Mouse (Mus musculus) cerebellum, adult (tissue): Measurements from ENCODE around the gene Wwox.
A peak's percentile ranks its signal among the peaks of the same experiment; 100 is the strongest.

Experiments
- ATAC-seq: cut with Nextera tagmentation; 2 replicates; pipeline ENCODE4 v1.9.2; 2017; ENCODE audit warnings: mild to moderate bottlenecking, moderate library complexity, mixed read lengths; ENCODE audit not compliant: insufficient number of reproducible peaks, low FRiP score, low TSS enrichment

Gene Wwox

DNA sequence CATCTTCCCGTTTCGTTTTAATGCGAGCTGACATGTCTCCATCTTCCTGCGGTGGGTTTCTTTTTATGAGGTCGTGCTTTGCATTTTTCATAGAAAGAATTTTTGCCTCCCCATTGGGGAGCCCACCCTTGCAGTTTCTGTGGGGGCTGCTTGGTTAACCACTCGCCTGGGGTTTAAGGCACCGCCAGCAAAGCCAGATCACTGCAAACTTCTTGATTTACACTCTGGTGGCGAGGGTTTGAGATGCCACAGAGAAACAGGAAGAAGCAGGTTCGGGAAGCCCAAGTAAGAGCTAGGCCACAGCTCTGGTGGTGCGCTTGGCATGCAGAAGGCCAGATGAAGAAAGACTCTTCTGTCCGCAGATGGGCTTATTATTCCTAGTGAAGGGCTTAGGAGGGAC, 789.4 kb downstream of the Wwox start:
- ATAC-seq = no peak

DNA sequence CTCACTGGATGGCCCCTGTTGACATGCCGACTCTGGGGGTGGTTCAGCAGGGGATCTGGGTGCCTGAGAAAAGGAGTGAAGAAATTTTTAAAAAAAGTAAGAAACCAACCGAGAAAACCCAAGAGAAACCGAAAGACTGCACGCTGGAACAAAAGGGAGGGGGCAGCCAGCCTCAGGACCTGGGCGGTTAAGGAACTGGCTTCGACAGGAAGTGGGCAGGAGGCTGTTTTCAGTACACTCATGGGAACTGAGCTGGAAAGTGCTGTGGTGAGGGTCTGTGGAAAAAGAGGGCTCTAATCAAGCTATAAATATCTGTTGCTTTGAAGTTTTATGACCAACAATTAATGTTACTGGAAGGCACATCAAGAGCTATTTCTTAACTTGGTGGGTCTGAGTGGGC, 794.6 kb downstream of the Wwox start:
- ATAC-seq = no peak

DNA sequence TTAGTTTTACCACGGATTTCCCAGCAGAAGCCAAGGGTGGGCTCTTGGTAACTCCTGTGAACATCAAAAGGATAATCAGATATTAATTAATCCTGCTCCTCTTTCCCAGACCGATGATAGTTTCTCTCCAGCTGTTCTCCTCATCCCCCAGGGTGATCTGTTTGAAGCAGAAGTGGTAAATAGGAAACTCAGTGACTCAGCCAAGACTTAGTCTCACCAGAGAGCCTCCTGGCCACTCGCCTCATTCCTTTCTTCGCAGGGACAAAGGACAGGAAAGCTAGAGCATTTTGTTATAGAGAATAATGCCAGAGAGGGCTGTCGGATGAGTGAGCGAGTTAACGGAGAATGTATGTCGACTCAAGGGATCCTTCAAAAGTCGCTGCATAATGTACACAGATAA, 798.1 kb downstream of the Wwox start:
- ATAC-seq = no peak

DNA sequence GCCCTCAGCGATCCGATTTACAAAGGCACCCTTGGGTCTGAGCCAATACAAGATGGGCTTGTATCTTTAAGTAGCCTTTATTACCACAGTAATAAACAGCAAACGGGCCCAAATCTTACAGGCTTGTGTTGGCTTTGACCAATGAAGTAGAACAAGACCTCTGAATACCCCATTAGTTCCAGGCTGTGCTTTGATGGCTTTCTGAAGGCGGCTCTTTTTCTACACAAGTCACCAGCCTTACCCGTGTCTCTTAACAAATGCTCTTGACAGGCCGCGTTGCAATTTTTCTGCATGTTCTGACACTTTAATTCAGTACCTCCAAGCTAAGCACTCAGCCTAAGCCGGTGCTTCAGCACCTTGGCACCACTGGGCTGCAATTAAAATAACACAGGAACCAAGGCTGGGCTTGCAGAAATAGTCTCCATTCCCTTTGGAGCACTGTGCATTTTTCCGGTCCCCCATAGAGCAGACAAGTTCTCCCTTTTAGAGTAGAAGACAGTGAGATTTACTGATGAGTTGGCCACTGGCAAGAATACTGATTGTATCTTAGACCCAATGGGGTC, 804.1 kb downstream of the Wwox start:
- ATAC-seq = no peak

DNA sequence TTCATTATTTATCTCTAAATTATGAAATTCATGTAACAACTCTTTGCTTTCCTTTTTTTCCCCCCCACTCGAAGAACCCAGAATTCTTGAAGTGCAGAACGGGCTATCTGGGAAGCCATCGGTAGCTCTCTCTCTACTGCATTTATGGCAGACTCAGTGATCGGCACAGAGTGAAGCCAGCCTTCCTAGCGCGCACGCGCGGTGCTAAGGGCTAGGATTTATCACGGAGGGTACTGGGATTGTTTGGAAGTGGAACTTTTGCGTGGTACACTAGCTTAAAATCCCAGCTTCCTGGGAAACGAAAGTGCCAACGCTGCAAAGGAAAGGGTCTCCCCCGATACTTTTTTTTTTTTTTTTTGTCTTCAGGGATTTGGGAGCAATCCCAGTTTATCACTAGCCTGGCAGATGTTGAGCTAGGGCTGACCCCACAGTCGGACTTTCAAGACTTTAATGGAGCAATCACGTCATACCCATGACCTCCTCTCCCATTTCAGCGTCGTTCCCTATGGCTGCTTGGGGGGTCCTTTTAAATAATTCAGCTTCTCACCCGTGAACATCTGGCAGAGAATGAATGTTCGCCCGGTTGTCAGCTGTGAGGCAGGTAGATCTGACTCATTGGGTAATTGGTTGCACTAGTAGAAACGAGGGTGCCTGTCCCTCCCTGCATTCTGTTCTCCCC, 810.4 kb downstream of the Wwox start:
- no peak for ATAC-seq

DNA sequence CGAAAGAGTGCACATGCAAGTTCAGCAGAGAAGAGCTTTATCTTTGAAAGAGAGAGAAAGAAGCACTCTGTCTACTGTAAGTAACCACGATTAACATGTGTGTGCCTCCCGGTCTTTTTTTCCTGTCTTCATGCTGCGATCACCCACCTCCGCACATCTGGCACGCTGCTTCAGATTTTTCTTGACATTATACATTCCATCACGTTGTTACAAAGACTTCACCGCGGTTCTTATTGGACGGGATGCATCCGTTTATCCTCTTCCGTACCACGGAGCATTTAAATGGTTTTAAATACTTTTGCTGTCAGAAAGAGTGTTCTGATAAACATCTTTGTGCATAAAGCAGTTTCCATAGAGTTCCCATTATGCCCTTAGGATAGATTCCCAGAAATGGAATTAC, 816.1 kb downstream of the Wwox start:
- ATAC-seq = no peak

DNA sequence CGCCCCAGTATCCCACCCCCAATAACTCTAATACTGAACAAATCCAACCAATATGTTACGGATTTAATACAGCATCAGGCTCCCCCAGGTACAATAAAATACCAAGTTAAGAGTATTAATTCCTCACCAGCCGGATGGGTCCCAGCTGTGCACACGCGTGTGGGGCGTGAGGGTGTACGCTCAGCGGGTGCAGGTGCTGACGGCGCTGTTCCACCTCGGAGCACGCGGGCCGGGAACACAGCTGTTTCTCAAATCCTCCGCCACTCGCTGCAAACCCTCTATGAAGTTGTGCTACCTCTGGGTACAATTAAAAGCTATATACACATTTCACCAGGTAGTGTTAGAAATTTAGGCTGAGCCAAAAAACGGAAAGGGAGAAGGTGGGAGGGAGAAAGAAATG, 818.0 kb downstream of the Wwox start:
- no peak for ATAC-seq

DNA sequence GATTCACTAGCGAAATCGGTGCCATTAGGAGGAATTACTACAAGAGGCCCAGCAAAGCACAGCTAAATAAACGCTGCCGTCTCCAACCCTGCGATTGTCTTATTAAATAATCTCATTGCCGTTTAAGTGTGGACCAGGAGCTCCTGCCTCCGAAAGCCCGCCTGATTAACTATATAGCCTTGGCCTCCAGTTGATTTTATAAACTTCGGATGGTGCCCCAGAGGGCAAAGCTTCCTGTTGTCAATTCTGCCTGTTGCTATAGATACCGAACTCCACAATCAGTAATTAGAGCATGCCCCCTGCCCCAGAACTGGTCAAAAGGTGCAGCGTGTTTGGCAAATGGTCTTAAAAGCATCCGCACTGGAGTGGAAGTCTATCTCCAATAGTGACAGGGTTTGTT, 820.4 kb downstream of the Wwox start:
- no peak for ATAC-seq

DNA sequence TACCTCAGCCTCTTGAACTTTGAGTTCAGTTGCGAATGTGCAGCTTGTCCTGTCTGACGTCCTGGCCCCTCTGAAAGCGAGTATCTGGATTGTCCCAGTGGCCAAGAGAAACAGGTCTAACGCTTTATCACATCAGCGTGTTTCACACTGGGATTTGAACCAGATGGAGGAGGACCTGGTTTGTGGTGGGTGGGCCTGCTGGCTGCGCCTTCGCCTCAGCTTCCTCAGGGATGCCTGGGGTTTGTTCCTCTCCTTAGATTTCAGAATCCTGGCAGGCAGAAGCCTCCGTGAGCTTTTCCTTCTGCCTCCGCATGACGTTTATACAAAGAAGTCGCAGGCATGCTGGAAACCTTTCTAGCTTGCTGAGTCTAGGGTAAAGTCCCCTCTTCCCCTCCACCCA, 827.7 kb downstream of the Wwox start:
- ATAC-seq = no peak

DNA sequence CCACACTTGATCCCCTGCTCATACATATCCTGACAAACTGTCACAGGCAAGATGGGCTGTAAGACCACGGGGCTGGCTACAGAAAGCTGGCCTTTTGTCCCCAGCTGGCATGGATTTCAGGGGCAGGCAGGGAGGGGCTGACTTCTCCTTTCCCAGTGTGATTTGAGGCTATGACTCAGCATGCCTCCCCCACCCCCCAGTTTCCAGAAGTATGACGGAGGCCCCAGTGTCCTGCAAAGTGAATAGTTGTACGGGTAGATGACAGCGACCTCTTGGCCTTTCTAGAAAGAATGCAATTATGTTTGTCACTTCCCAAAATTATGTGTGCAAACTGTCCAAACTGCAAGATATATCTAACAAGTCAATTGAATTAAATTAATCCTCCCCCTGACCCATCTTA, 830.1 kb downstream of the Wwox start:
- ATAC-seq = no peak

DNA sequence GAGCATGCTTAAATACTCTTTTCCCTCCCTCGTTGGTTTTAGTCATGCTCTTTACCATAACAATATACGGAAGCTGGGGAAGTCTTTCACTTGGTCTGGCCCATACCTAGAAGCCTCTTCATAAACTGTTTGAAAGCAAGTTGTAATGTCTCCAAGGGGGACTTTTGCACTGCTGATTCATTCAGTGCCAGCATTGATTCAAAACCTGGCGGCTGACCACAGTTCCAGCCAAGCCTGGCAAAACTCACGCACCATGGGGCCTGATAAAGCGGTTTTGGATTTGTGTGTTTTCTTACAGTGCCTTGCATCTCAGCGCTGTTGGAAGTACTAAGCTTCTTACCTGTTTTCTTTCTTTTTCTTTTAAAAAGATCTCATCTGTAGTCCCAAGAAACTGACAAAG, 834.5 kb downstream of the Wwox start:
- no peak for ATAC-seq

DNA sequence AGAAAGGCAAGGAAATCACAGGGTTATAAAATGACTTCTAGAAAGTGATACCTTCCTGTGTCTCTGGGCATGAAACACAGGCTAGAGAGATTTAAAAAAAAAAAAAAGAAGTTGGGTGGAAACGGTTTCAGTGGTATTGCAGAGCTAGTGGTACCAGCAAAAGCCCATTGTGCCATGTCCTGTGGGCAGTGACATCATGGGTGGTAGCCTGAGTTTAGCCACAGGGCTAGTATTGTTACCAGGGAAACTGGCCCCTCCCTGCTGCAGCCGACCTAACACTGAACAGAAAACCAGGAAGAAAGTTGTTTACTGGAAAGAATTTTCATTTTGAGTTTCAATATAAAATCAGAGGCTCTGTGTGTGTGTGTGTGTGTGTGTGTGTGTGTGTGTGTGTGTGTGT, 836.8 kb downstream of the Wwox start:
- ATAC-seq = no peak

DNA sequence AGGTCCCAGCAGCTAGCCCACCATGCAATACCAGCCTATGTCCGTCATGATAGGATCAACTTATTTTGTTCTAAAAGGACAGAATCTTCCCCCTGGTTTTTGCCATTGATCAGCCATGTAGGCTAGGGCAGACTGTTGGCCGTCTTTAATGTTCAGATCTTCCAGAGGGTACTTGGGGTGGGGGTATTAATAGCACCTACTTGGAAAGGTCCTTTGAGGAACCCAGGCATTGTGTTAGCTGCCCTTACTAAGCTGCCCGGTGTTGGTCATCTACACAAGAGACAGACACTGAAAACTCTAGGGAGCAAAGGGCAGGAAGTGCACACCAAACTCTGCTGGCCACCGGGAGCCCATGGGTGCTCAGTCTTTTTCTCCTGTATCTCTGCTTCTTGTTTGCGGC, 838.8 kb downstream of the Wwox start:
- no peak for ATAC-seq

DNA sequence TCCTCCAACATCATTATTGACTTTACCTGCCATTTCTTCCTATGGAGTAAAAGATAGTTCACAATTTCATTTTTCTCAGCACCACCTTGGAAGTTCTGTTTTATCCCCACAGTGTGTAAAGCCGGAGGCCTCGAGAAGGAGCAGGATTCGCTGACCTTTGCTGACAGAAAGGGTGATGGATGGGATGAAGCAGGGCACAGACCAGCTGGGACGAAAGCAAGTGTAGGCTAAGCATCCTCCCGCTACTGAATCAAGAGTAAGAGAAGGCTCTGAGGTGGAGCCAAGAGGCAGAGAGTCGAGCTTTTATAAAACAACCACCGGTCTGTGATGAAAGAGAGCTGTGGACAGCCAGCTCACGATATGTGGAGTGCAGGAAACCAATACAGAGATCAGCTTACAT, 850.8 kb downstream of the Wwox start:
- ATAC-seq = no peak

DNA sequence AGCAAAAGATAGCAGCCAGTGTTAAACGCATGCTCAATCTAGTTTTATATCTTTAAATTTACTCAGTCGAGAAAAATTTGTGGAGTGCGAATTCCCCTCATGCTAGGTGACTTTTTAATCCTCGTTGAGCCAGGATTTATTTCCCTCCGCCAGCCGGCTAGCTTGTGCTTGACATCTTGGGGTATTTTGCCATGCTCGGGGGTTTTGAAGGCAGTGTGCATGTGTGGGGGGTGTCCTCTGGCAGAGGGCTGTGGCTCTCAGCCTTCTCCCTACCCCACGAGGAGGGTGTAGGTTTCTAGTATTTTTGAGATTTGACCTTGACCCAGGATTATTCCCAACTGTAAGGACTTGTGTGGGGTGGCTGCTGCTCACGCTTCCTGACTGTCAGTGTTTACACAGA, 857.3 kb downstream of the Wwox start:
- no peak for ATAC-seq

DNA sequence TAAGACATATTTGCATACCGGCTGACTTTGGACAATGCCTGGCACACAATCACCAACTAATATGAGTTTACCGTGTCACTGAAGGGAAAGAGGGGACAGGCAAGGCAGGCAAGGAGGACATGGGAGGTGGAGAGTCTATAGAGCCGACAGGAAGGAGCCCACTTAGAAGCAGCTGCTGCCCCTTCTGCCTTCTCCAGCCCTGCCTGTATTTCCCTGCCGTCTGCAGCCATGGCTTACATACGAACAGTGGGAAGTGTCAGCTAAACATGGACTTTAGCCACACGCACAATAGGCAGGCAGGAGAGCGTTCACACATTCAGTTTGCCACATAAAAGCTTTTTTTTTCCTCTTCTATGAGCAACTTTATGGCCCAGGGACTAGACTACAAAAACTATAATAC, 863.0 kb downstream of the Wwox start:
- no peak for ATAC-seq

DNA sequence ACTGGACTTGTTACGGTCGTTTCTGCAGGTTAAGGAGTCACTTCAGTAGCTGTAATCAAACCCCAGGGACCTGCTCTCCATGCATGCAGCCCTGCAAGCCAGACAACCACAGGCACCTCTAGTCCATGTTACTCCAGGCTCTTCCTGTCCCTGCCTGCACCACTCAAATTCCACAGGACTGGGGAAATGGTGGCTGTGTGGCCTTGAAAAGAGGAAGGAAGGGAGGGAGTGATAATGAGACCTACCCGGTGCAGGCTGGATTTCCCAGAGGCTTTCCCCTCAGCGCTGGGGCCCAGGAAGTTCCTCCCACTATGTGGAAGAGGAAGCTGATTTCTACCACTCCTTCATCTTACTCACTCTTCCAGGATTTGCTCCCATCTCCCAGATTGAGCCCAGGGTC, 868.0 kb downstream of the Wwox start:
- no peak for ATAC-seq

DNA sequence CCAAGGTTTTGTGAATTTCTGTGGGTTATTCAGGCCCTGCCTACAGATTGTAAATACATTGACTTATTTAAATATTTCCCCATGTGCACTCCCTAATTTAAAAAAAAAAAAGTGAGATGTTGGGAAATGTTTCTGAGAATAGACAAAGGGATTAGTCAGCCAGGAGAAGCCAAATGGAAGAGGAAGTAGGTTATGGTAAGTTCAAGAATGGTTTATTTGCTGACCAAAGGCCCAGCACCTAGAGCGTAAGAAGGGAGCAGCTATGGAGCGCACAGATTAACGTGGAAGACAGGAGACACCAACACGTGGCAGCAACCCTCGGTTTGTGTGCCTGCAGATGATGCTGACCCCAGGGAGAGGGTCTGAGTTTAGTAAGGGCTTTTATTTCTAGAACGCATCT, 871.5 kb downstream of the Wwox start:
- no peak for ATAC-seq

DNA sequence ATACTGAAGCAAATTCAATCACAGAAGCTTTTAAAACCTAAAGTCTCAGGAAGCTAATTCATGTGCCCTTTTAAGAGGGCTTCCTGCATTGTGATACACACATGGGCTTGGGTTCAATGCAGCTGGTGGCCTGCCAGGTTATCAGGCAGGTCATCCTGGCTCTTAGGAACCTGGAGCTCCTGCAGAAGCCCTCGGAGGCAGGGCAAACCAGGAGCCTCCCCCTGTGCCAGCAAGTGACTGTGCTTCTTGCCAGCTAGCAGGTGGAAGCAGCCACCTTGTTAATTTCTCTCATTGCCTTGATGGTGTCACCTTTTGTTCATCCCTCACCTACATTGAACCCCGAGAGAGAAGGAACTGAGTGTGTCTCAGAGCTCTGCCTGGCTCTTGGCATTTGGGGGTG, 872.9 kb downstream of the Wwox start:
- ATAC-seq = 0 out of 2 replicates have a peak, but pooled peaks have one; percentile 31

DNA sequence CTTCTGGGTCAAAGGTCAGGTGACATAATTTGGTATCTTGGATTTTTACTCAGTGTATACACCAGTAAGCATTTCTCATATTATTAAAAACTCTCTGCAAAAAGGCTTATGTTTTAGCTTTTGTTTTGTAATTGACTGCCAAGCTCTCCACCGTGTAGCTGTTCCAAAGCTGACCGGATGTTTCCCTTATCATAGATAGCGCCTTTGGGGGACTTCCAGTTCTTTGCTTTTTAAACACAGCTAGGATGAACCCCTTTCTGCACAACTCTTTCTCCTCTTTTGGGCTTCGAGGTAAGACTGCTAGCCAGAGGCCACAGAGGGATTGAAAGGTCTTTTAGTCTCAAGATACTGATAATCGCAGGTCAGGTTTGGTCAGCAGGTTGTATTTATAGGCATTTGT, 883.0 kb downstream of the Wwox start:
- no peak for ATAC-seq

DNA sequence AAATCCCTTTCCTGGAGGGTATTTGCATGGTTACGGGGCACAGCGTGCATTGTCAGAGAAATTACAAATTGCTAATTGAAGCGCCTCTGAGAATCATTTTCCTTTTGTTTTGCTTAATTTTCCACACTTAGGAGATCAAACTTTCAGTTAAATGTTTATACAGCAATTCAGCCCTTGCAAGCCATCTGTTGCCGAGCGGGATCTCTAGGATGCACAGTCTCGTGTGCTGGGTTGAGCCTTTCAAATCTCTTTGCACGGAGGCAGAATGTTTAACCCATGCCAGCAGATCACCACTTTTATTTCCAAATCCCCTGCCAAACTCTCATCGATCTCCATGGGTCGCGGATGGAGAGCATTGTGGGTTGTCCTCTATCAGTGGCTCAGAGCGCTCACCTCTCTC, 891.2 kb downstream of the Wwox start:
- ATAC-seq = no peak

DNA sequence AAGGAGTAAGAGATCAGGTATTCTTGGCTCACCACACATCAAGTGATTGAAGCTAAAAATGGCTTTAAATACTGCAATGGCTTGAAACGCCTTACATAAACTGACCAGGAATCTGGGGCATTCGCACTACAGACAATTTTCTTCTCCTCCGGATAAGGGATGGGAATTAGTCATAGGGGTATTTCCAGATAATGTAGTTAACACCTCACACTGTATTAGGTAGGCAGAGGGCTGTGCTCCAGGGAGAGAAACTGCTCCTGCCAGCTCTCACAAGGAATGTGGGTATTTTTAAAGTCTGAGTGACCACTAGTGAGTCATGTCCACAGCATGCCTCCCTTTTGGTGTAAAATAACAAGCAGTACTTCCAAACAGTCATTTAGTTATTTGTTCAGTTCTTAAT, 894.5 kb downstream of the Wwox start:
- no peak; the same call in 1 of the 2 replicates for ATAC-seq

DNA sequence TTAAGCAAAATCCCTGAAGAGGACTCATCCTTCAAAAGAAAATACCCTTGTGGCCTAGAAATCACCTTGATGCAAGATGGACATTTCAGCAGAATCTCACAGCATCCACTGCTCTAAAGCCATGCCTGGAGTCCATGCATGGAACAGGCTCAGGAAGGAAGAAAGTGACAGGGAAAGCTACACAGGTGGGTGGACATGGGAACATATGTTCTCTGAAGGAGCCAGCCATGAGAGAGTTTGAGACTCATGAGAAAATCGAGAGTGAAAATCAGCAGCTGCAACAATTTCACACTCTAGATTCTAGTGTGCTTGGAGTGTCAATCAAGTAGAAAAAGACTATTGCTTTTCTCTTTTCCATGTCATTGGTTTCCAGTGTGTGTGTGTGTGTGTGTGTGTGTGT, 896.9 kb downstream of the Wwox start:
- ATAC-seq = no peak
